Mouse (Mus musculus) c-Kit-positive CD71-negative TER-119-negative erythroid progenitor cells, embryonic 14.5 days (primary cell): Measurements from ENCODE around the gene Rhoh.

Experiments
- DNase-seq: peaks from one replicate; pipeline ENCODE4 v3.0.0-alpha.2; 2013; ENCODE audit warnings: low read depth

Gene Rhoh

DNA sequence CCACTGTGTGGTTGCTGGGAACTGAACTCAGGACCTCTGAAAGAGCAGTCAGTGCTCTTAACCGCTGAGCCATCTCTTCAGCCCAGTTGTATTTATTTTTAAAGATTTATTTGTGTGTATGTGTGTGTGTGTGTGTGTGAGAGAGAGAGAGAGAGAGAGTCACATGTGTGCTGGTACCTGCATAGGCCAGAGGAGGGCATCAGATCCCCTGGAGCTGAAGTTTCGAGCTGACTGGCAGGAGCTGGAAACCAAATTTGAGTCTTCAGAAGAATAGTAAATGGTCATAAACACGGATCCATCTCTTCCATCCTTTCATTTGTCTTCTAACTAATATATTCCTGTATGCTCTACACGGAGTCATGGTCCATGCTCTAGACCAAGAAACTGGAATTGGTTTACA is 72.2 kb downstream of the Rhoh start:
- DNase-seq = no peak

GRCm38 (mm10) chr5:65933764-65934163 is 72.8 kb downstream of the Rhoh start:
- no peak for DNase-seq

DNA sequence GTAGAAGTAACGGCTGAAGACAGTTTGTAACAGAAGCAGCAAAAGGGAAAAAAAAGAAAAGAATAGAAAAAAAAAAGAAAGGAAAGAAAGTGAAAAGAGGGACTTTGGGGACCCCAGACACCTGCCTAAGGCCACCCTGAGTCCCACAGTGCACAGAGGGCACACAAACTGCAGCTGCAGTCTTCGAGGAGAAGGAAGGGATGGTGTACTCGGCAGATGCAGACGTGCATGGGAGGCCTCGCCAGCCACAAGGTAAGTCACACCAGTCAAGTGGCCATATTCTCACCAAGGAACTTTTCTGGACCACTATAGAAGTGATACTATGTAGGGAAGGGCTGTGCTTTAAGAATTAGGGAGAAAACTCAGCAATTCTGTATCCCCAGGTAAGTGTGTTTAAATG is 73.8 kb downstream of the Rhoh start, which contains the start of gene Chrna9:
Chrna9 (plus strand) TSS at position 139 of the 400 bp plus-strand sequence.
- no peak for DNase-seq

- DNase-seq = no peak
Measured at GRCm38 (mm10) chr5:65937011-65937726, 76.2 kb downstream of the Rhoh start.

DNA sequence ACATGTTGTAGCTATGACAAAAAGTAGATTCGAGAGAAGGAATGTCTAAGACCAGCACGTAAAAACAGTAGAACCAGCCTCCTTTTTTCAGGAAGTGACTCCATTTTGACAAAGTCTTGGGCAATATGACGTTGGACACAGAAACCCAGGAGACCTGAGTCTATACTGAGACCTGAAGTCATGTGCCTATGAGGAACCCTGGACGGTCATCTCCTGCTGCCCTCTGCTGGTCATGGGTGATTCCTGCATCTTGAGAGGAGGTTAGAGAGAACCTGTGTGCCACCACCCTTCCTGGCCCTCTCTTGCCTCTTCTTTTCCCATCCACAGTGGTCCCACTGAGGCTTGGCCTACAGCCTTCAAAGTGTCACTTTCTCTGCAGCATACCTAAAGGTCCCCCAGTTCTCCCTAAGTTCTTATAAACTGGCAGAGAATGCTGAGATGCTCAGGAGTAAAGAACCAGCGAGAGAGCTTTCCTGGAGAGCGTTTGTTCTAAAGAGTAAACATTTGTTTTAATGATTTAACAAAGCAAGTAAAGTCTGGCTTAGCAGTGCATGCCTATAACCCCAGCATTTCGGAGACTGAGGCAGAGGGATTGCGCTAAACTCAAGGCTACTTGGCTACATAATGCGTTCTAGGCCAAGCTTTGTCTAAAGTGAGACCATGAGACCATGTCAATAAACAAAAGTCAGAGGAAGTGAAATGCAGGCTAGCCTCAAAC is 77.1 kb downstream of the Rhoh start:
- peak; percentile 86 for DNase-seq

- DNase-seq = no peak
Measured at GRCm38 (mm10) chr5:65941145-65941544, 80.1 kb downstream of the Rhoh start.
